Comparison of ENCODE assay signal across 8 mouse cellular contexts in the genomic region with DNA sequence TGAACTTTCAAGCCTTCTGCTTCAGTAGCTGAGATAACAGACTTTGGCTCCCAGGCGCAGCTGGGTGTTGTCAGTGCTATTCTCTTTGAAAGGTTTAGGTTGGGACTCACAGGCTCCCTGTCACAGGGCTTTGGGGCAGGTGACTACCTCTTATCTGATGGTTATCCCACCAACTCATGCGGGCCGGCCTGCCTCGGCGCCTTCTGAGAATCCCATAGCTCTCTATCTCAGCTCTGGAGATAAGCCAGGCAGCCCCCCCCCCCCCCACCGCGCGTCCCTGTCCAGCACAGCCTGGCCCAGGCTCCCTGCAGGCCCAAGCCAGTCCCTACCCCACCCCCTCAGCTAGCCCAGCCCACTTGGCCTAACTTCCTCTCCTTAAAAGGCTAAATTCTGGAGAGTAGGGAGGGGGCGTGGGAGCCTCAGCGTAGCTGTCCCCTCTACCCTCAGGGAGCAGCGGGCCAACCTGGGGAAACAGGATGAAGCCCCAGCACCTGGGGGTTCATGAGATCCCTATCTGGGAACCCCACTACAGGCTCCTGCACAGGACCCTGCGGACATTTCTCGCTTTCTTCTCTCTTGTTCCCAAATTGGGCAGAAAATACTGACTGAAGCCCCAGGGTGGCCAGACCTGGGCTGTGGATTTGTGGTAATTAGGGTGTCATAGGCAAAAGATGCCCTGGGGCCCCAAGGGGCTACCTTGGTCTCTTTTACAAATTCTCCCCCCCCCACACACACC. TPM values are rescaled to one million over a fixed set of nuclear protein-coding genes. Genes with fewer than 3 reads are reported as not detected.
A peak's percentile ranks its signal among the peaks of the same experiment; 100 is the strongest.
DNase-seq lines count a peak whose midpoint lies in the region; ATAC-seq and TF ChIP-seq lines count a peak whose summit lies in the region.

No protein-coding gene starts in this region.

- no peak for TF ChIP-seq CTCF in brain, embryonic 14.5 days (IDR thresholded peaks at IDR 0.05; ENCODE audit: borderline replicate concordance, extremely low read depth, insufficient read depth, insufficient read length)

- no peak overlapping the region for H3K27ac ChIP-seq in midbrain, embryonic 11.5 days (ENCODE audit: low read depth, low read length)
- no peak overlapping the region for H3K27ac ChIP-seq in midbrain, embryonic 15.5 days
- peak overlapping the region; percentile 93 for H3K27ac ChIP-seq in heart, embryonic 11.5 days (ENCODE audit: low read depth, low read length)
- peak overlapping the region; percentile 64 for H3K27ac ChIP-seq in macrophage

- H3K36me3 ChIP-seq in midbrain, embryonic 11.5 days (ENCODE audit: control insufficient read depth, insufficient read depth, low read length) = no peaks in the 10 kb centered on the region
- no peaks in the 10 kb centered on the region for H3K36me3 ChIP-seq in midbrain, embryonic 15.5 days (replicated peaks)
- no peaks in the 10 kb centered on the region for H3K36me3 ChIP-seq in heart, embryonic 11.5 days (ENCODE audit: control insufficient read depth, insufficient read depth, low read length)
- no peaks in the 10 kb centered on the region for H3K36me3 ChIP-seq in macrophage (ENCODE audit: inconsistent target)

- no peak for ATAC-seq in midbrain, embryonic 11.5 days (ENCODE audit: low FRiP score)
- ATAC-seq in midbrain, embryonic 15.5 days (replicated peaks) = no peak; the same call in 1 of the 2 replicates
- ATAC-seq in heart, embryonic 11.5 days (replicated peaks; ENCODE audit: insufficient number of reproducible peaks, low FRiP score, low TSS enrichment) = peak; percentile 77
- no peak for ATAC-seq in activated CD4-positive, CD25-positive, alpha-beta regulatory T cell, adult 4 months

- H3K4me1 ChIP-seq in midbrain, embryonic 11.5 days (ENCODE audit: control insufficient read depth, insufficient read depth, low read length) = peaks cover 13% of the 10 kb centered on the region
- peaks cover 15% of the 10 kb centered on the region for H3K4me1 ChIP-seq in midbrain, embryonic 15.5 days
- H3K4me1 ChIP-seq in heart, embryonic 11.5 days (ENCODE audit: control insufficient read depth, insufficient read depth, low read length) = peaks cover 36% of the 10 kb centered on the region

- no peak overlapping the region for H3K9ac ChIP-seq in midbrain, embryonic 11.5 days (ENCODE audit: low read length)
- no peak overlapping the region for H3K9ac ChIP-seq in midbrain, embryonic 15.5 days
- peak overlapping the region; percentile 62 for H3K9ac ChIP-seq in heart, embryonic 11.5 days (ENCODE audit: low read depth, low read length)

- peaks cover 4% of the 10 kb centered on the region; the same call in 1 of the 2 replicates for H3K27me3 ChIP-seq in midbrain, embryonic 11.5 days (ENCODE audit: control insufficient read depth, insufficient read depth, low read length)
- H3K27me3 ChIP-seq in midbrain, embryonic 15.5 days (replicated peaks) = peaks cover 8% of the 10 kb centered on the region
- H3K27me3 ChIP-seq in heart, embryonic 11.5 days (ENCODE audit: control insufficient read depth, insufficient read depth, low read length) = no peaks in the 10 kb centered on the region

- H3K79me2 ChIP-seq in macrophage (ENCODE audit: inconsistent target) = peaks cover 22% of the 10 kb centered on the region

- H3K4me2 ChIP-seq in midbrain, embryonic 11.5 days = no peak overlapping the region
- no peak overlapping the region for H3K4me2 ChIP-seq in midbrain, embryonic 15.5 days
- H3K4me2 ChIP-seq in heart, embryonic 11.5 days = peak overlapping the region; percentile 46

- DNase-seq in midbrain, embryonic 11.5 days (ENCODE audit: low spot score, missing footprints) = peak; percentile 83
- DNase-seq in brain, embryonic 14.5 days (ENCODE audit: low read depth) = peak; percentile 63
- peak; percentile 79 for DNase-seq in kidney, postnatal 14 days
- no peak for DNase-seq in layer of hippocampus, adult 18-20 months (ENCODE audit: low spot score in 2 of 2)

- TF ChIP-seq POLR2A in brain, embryonic 14.5 days (IDR thresholded peaks at IDR 0.05; ENCODE audit: borderline replicate concordance, extremely low read depth, insufficient read depth, insufficient read length, poor library complexity, severe bottlenecking) = no peak

- 11% methylated on average over 13 of the region's 13 CpGs for WGBS in midbrain, embryonic 11.5 days
- 22% methylated on average over 13 of the region's 13 CpGs for WGBS in midbrain, embryonic 15.5 days
- 4% methylated on average over 13 of the region's 13 CpGs for WGBS in heart, embryonic 11.5 days (ENCODE audit: insufficient replicate concordance)
- 20% methylated on average over 13 of the region's 13 CpGs for WGBS in macrophage (ENCODE audit: missing documents)

- no peak overlapping the region for H3K4me3 ChIP-seq in midbrain, embryonic 11.5 days (ENCODE audit: low read depth, low read length)
- H3K4me3 ChIP-seq in midbrain, embryonic 15.5 days = no peak overlapping the region
- no peak overlapping the region for H3K4me3 ChIP-seq in heart, embryonic 11.5 days (ENCODE audit: low read depth, low read length)
- no peak overlapping the region for H3K4me3 ChIP-seq in macrophage (ENCODE audit: inconsistent target)

- H3K9me3 ChIP-seq in midbrain, embryonic 11.5 days (ENCODE audit: control insufficient read depth, low read length) = no peaks in the 10 kb centered on the region
- H3K9me3 ChIP-seq in midbrain, embryonic 15.5 days = no peaks in the 10 kb centered on the region
- no peaks in the 10 kb centered on the region for H3K9me3 ChIP-seq in heart, embryonic 11.5 days (replicated peaks; ENCODE audit: control insufficient read depth, low read length)

RNA-seq across cellular contexts. Expression of gene Actb, which starts 19.8 kb away (rescaled TPM):
- 14,142 and 15,094 TPM in 2 replicates for polyA plus RNA-seq in midbrain, embryonic 11.5 days (2014; fragmentation: Nextera tagmentation; extraction: Ambion mirVana)
- polyA plus RNA-seq in midbrain, embryonic 15.5 days (2015; fragmentation: Nextera tagmentation; extraction: Ambion mirVana) = 13,428 and 14,272 TPM in 2 replicates
- 3,867 and 5,124 TPM in 2 replicates for polyA plus RNA-seq in brain, embryonic 14.5 days (2012; rRNA removed)
- polyA plus RNA-seq in heart, embryonic 11.5 days (2014; fragmentation: Nextera tagmentation; extraction: Ambion mirVana) = 7,480 and 8,290 TPM in 2 replicates
- 1,000 to 10,000 TPM in 20 of 26 experiments, 100 to 1,000 TPM in 6; 611 to 2,451 (median 1,466) TPM for total RNA-seq in macrophage (2018; cell fraction: chromatin; rRNA removed)
- over 10,000 TPM in 12 of 26 experiments, 1,000 to 10,000 TPM in 14; 5,675 to 13,626 (median 9,300) TPM for total RNA-seq in macrophage (2018; cell fraction: cytosol; rRNA removed)
- over 10,000 TPM in 1 of 26 experiments, 1,000 to 10,000 TPM in 25; 1,921 to 11,492 (median 4,963) TPM for total RNA-seq in macrophage (2018; cell fraction: nucleus; rRNA removed)
- 4,180 to 7,540 TPM (median 4,195 TPM) in 3 replicates for polyA plus RNA-seq in macrophage (2018)
- polyA plus RNA-seq in activated CD4-positive, CD25-positive, alpha-beta regulatory T cell, adult 4 months (2017; shearing (Covaris generic)) = over 10,000 TPM; 26,186 to 54,151 TPM
- 1,000 to 10,000 TPM; 3,167 to 3,215 TPM for total RNA-seq in layer of hippocampus, adult 18-20 months (2021)

RNA-seq across cellular contexts. Expression of gene Fbxl18, which starts 31.2 kb away (rescaled TPM):
- polyA plus RNA-seq in midbrain, embryonic 11.5 days (2014; fragmentation: Nextera tagmentation; extraction: Ambion mirVana) = 10.5 and 11.8 TPM in 2 replicates
- polyA plus RNA-seq in midbrain, embryonic 15.5 days (2015; fragmentation: Nextera tagmentation; extraction: Ambion mirVana) = 41.6 and 43.0 TPM in 2 replicates
- 28.5 and 34.8 TPM in 2 replicates for polyA plus RNA-seq in brain, embryonic 14.5 days (2012; rRNA removed)
- polyA plus RNA-seq in heart, embryonic 11.5 days (2014; fragmentation: Nextera tagmentation; extraction: Ambion mirVana) = 7.0 and 8.0 TPM in 2 replicates
- total RNA-seq in macrophage (2018; cell fraction: chromatin; rRNA removed) = 10 to 100 TPM in 24 of 26 experiments, 1 to 10 TPM in 2; 9.3 to 53.0 (median 32.1) TPM
- 1 to 10 TPM; 2.2 to 8.0 (median 5.6) TPM for total RNA-seq in macrophage (2018; cell fraction: cytosol; rRNA removed)
- 10 to 100 TPM in 20 of 26 experiments, 1 to 10 TPM in 6; 4.3 to 34.8 (median 15.7) TPM for total RNA-seq in macrophage (2018; cell fraction: nucleus; rRNA removed)
- polyA plus RNA-seq in macrophage (2018) = 2.5 to 5.4 TPM (median 3.5 TPM) in 3 replicates
- 10 to 100 TPM in 1 of 2 experiments, 1 to 10 TPM in 1; 2.1 to 13.9 TPM for polyA plus RNA-seq in activated CD4-positive, CD25-positive, alpha-beta regulatory T cell, adult 4 months (2017; shearing (Covaris generic))
- 10 to 100 TPM; 33.9 to 37.6 TPM for total RNA-seq in layer of hippocampus, adult 18-20 months (2021)

RNA-seq across cellular contexts. Expression of gene Fscn1, which starts 33.8 kb away (rescaled TPM):
- polyA plus RNA-seq in midbrain, embryonic 11.5 days (2014; fragmentation: Nextera tagmentation; extraction: Ambion mirVana) = 566 and 605 TPM in 2 replicates
- polyA plus RNA-seq in midbrain, embryonic 15.5 days (2015; fragmentation: Nextera tagmentation; extraction: Ambion mirVana) = 507 and 508 TPM in 2 replicates
- 634 and 658 TPM in 2 replicates for polyA plus RNA-seq in brain, embryonic 14.5 days (2012; rRNA removed)
- 180 and 186 TPM in 2 replicates for polyA plus RNA-seq in heart, embryonic 11.5 days (2014; fragmentation: Nextera tagmentation; extraction: Ambion mirVana)
- 10 to 100 TPM in 2 of 26 experiments, 1 to 10 TPM in 12, under 1 TPM in 7, not detected in 5; 0.31 to 17.6 (median 1.7) TPM for total RNA-seq in macrophage (2018; cell fraction: chromatin; rRNA removed)
- 10 to 100 TPM in 3 of 26 experiments, 1 to 10 TPM in 23; 1.1 to 31.7 (median 6.6) TPM for total RNA-seq in macrophage (2018; cell fraction: cytosol; rRNA removed)
- total RNA-seq in macrophage (2018; cell fraction: nucleus; rRNA removed) = 10 to 100 TPM in 5 of 26 experiments, 1 to 10 TPM in 16, under 1 TPM in 5; 0.25 to 20.1 (median 3.4) TPM
- 0.81 to 1.8 TPM (median 0.94 TPM) in 3 replicates for polyA plus RNA-seq in macrophage (2018)
- polyA plus RNA-seq in activated CD4-positive, CD25-positive, alpha-beta regulatory T cell, adult 4 months (2017; shearing (Covaris generic)) = under 1 TPM; 0.26 to 0.42 TPM
- 100 to 1,000 TPM; 165 to 188 TPM for total RNA-seq in layer of hippocampus, adult 18-20 months (2021)

Comparison
In these comparisons a context has a peak if more than half of its experiments do, and no peak if none do; other contexts are left out.
1. DNase-seq: peak in midbrain, embryonic 11.5 days (single experiment), brain, embryonic 14.5 days (single experiment) and kidney, postnatal 14 days (single experiment); none in layer of hippocampus, adult 18-20 months (0 of 2).
2. H3K27ac ChIP-seq: peak in heart, embryonic 11.5 days (single experiment) and macrophage (single experiment); none in midbrain, embryonic 11.5 days (single experiment) and midbrain, embryonic 15.5 days (single experiment).
3. RNA of gene Fscn1, which starts 33.8 kb away (polyA plus RNA-seq): 634 to 658 TPM in brain, embryonic 14.5 days, 566 to 605 TPM in midbrain, embryonic 11.5 days, 507 to 508 TPM in midbrain, embryonic 15.5 days and 180 to 186 TPM in heart, embryonic 11.5 days; 0.81 to 1.8 TPM in macrophage and 0.26 to 0.42 TPM in activated CD4-positive, CD25-positive, alpha-beta regulatory T cell, adult 4 months; every median in the first group is over 10 times any median in the second.